Mouse (Mus musculus) kidney, postnatal 36 days (tissue): ENCODE measurements around the gene Htr1d.

ENCODE experiments used
- DNase-seq, 2 experiments: peaks; one replicate each; pipeline ENCODE4 v3.0.0; 2021 to 2022; ENCODE audit warnings: mixed read lengths in 2 of 2

Gene Htr1d

GRCm38 (mm10) chr4:136452792-136453191 is 29.5 kb downstream of the Htr1d start:
- peak; percentile 32 to 60 for DNase-seq

GRCm38 (mm10) chr4:136454850-136455260 is 31.5 kb downstream of the Htr1d start:
- DNase-seq, result peak; percentile 63 to 85

GRCm38 (mm10) chr4:136456516-136457218 is 33.3 kb downstream of the Htr1d start:
- no peak for DNase-seq

DNA sequence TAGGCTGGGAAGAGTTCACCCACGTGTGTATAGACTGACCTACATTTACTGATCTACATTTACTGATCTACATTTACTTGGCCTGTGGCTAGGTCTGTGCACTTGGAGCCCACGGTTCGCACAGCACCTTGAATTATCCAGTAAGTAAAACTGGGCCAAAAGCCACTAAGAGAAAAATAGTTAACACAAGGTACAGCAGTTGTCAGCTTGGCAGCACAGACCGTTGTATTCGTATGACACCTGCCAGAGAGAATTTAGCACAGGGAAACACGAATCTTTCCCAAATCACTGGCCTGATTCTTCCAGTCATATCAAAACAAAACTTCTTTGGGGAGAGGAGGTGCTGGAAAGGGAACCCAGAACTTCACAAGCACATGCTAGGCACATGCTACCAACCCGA is 35.0 kb downstream of the Htr1d start:
- DNase-seq, result no peak

GRCm38 (mm10) chr4:136459210-136459609 is 35.9 kb downstream of the Htr1d start:
- no peak for DNase-seq

- no peak for DNase-seq
Observed at GRCm38 (mm10) chr4:136461206-136461605, 37.9 kb downstream of the Htr1d start.

- no peak for DNase-seq
Observed at GRCm38 (mm10) chr4:136461761-136462085, 38.4 kb downstream of the Htr1d start.

GRCm38 (mm10) chr4:136462086-136462838 is 38.9 kb downstream of the Htr1d start, which contains the start of gene 6030445D17Rik:
TSS of gene 6030445D17Rik (plus strand) at chr4:136462250.
- peak; percentile 89 to 90 for DNase-seq

DNA sequence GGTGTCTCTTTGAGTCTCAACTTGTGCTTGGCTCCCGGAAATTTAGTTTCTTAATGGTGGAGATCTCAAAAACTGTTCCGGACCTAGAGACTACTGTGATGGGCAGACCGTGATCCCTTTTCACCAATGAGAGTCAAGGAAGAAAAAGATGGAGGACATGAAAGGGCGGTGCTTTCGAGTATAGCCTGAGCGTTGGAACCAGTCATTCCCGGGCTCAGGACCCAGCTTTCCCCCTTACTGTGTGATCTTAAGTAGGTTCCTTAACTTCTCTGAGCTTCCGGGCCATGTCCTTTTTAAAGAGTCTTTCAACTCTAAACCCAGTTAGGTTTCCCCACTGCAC is 39.5 kb downstream of the Htr1d start:
- DNase-seq, result peak in 1 of 2 experiments; percentile 25

GRCm38 (mm10) chr4:136463436-136463835 is 40.1 kb downstream of the Htr1d start:
- DNase-seq, result no peak

- DNase-seq, result peak; percentile 57 to 69
Observed at GRCm38 (mm10) chr4:136466226-136466625, 42.9 kb downstream of the Htr1d start.

DNA sequence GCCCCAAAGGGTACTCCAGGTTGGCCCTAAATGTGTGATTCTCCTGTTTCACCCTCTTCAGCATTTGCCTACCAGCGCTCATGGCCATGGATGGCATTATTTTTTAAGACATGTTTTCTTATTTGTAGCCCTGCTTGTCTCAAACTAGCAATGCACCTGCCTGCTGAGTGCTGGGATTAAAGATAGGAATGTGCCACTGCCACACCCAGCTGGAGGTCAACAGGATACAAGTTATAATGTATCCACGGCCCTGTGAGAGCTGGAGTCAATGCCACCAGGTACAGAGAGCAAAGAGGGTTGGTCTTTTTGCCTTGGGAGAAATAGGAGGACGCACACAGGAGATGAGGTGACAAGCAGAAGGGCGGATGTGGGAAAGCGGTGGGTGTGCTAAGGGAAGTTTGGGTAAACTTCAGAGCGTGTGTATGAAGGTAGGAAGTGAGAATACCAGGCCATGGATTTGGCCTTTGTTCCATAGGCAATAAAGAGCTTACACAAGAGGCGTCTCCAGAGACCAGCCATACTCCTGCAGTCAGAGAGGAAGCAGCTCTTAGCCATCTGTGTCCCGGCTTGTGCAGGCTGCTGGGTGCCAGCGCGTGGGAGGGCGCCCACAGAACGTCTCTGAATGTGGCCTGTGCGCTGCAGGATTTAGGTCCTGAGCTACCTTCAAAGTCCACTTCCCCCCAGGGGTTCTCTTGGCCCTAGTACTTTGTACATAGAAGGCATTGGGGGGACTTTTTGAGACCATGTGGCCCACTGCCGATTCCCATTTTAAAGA is 45.4 kb downstream of the Htr1d start:
- no peak for DNase-seq

GRCm38 (mm10) chr4:136469371-136469903 is 46.1 kb downstream of the Htr1d start, which contains the start of gene Luzp1:
TSS of gene Luzp1 (plus strand) at chr4:136469761.
- peak; percentile 95 to 96 for DNase-seq

- DNase-seq, result peak; percentile 62 to 66
Observed at GRCm38 (mm10) chr4:136469941-136470346, 46.6 kb downstream of the Htr1d start.

DNA sequence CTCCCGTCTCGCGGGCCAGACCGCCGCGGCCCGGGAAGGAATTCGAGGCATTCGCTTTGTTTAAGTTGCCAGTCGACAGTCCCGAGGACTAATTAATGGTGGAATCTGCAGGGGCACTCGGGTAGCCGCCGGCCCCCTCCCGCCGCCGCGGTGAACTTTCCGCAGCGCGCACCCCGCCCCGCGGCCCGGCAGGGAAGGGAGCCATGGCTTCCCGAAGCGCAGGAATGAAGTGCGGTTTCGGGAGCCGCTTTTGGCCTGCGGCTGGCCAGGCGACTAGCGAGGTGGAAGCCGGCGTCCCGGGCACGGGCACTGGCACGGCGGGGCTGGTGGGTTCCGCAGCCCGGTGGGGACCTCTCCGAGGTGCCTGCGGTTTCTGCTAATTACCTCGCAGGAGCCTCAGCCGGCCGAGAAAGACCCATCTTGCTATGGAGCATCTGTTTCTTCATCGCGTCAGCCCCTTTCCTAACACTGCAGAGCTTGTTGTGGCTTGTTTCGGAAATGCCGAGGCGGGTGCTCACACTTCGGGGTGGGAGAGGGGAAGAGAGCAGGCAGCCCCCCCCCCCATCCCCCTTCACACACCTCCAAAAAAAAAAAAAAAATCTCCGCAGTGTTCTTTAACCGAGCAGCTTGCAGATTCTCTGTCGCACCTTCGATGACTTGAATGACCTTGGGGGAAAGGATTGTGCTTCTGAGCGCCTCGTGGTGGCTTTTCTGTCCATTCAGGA is 47.2 kb downstream of the Htr1d start:
- peak; percentile 29 to 75 for DNase-seq

GRCm38 (mm10) chr4:136476692-136477091 is 53.4 kb downstream of the Htr1d start:
- DNase-seq, result no peak

GRCm38 (mm10) chr4:136486549-136486948 is 63.2 kb downstream of the Htr1d start:
- DNase-seq, result no peak
